Mouse (Mus musculus): Measurements from ENCODE around the gene Ndufa6. TPM values are rescaled to one million over a fixed set of nuclear protein-coding genes. Genes with fewer than 3 reads are reported as not detected.

Ndufa6 gene
- total and polyA plus RNA-seq, 2 experiments from 2014 or later: 287 to 482 TPM

GRCm38 (mm10) chr15:82348999-82349341 lies 5.2 kb downstream of the Ndufa6 start:
- H3K4me3 ChIP-seq (ENCODE audit: low read depth, low read length): no peak overlapping the region
- no peak for TF ChIP-seq CTCF (IDR thresholded peaks at IDR 0.05)
- no peak overlapping the region for H3K9ac ChIP-seq (replicated peaks; ENCODE audit: low read length, poor library complexity, severe bottlenecking)
- no peaks in the 10 kb centered on the region for H3K9me3 ChIP-seq (ENCODE audit: low read length)
- DNase-seq (ENCODE audit: low spot score) (no peak), ATAC-seq (ENCODE audit: low FRiP score) (no peak)
- no peaks in the 10 kb centered on the region for H3K27me3 ChIP-seq (ENCODE audit: insufficient read depth, low read length)
- H3K4me2 ChIP-seq (ENCODE audit: low read depth, low read length, poor library complexity, severe bottlenecking): no peak overlapping the region
- H3K36me3 ChIP-seq (ENCODE audit: insufficient read depth, low read length): peaks cover 28% of the 10 kb centered on the region
- no peak overlapping the region for H3K27ac ChIP-seq (ENCODE audit: low read depth, low read length)
- WGBS: 85% methylated on average over 2 of the region's 2 CpGs
- peaks cover 13% of the 10 kb centered on the region; the same call in 1 of the 2 replicates for H3K4me1 ChIP-seq (ENCODE audit: insufficient read depth, low read length)

DNA sequence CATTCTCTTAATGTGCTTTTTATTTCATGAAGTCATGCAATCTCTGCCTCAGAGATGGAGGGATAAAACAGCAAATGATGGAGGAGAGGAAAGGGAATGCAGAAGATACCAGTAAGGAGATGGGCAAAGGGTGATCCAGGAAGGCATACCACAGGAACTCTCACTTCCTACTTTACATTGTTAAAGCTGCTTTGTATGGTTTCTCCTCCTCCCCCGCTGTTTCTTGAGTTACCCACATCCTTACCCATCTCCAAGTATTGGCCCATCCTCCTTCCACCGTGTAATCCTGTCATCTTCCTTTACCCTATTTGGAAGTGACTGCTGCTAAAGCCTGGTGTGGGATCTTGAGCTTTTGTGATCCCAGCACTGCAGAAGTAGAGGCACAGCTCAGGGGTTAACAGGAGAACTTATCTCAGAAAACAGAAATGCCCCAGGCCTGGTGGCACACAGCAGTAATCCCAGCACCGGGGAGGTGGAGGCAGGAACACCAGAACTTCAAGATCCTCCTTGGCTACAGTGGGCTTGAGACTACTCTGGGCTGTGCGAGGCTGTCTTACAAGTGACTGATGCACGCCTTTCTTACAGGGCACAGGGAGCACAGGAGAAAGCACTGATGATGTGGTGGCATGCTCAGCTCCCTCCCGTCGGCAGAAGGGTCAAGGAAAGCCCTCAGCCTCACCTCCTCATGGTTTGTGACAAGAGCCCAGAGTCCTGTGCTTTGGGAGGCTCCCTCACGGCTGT lies 5.7 kb downstream of the Ndufa6 start:
- H3K27me3 ChIP-seq (ENCODE audit: insufficient read depth, low read length): no peaks in the 10 kb centered on the region
- H3K36me3 ChIP-seq (ENCODE audit: insufficient read depth, low read length): peaks cover 28% of the 10 kb centered on the region
- H3K4me2 ChIP-seq (ENCODE audit: low read depth, low read length, poor library complexity, severe bottlenecking): no peak overlapping the region
- DNase-seq (ENCODE audit: low spot score): no peak
- no peak overlapping the region for H3K4me3 ChIP-seq (ENCODE audit: low read depth, low read length)
- no peak for TF ChIP-seq CTCF (IDR thresholded peaks at IDR 0.05)
- no peaks in the 10 kb centered on the region for H3K9me3 ChIP-seq (ENCODE audit: low read length)
- no peak overlapping the region for H3K9ac ChIP-seq (replicated peaks; ENCODE audit: low read length, poor library complexity, severe bottlenecking)
- 87% methylated on average over 8 of the region's 8 CpGs for WGBS
- H3K4me1 ChIP-seq (ENCODE audit: insufficient read depth, low read length): peaks cover 13% of the 10 kb centered on the region; the same call in 1 of the 2 replicates
- no peak overlapping the region for H3K27ac ChIP-seq (ENCODE audit: low read depth, low read length)
- ATAC-seq (ENCODE audit: low FRiP score): no peak

- WGBS: 90% methylated on average over 12 of the region's 12 CpGs
Observed at GRCm38 (mm10) chr15:82347852-82348251, 6.3 kb downstream of the Ndufa6 start.

GRCm38 (mm10) chr15:82347303-82347676 lies 6.8 kb downstream of the Ndufa6 start:
- H3K36me3 ChIP-seq (ENCODE audit: insufficient read depth, low read length): peaks cover 28% of the 10 kb centered on the region
- no peaks in the 10 kb centered on the region for H3K9me3 ChIP-seq (ENCODE audit: low read length)
- peak overlapping the region; percentile 92 for H3K27ac ChIP-seq (ENCODE audit: low read depth, low read length)
- 0 out of 2 replicates have a peak overlapping the region, but pooled peaks have one; percentile 75 for H3K9ac ChIP-seq (replicated peaks; ENCODE audit: low read length, poor library complexity, severe bottlenecking)
- ATAC-seq (ENCODE audit: low FRiP score) (no peak), DNase-seq (ENCODE audit: low spot score) (no peak)
- H3K4me3 ChIP-seq (ENCODE audit: low read depth, low read length): peak overlapping the region; percentile 58
- no peak for TF ChIP-seq CTCF (IDR thresholded peaks at IDR 0.05)
- peaks cover 11% of the 10 kb centered on the region; the same call in 1 of the 2 replicates for H3K4me1 ChIP-seq (ENCODE audit: insufficient read depth, low read length)
- H3K4me2 ChIP-seq (ENCODE audit: low read depth, low read length, poor library complexity, severe bottlenecking): peak overlapping the region; percentile 63
- H3K27me3 ChIP-seq (ENCODE audit: insufficient read depth, low read length): no peaks in the 10 kb centered on the region
- WGBS: 87% methylated on average over 4 of the region's 4 CpGs

More at GRCm38 (mm10) chr15:82347852-82348251, 6.3 kb downstream of the Ndufa6 start:
- no peak overlapping the region for H3K4me2 ChIP-seq (ENCODE audit: low read depth, low read length, poor library complexity, severe bottlenecking)
- H3K27ac ChIP-seq (ENCODE audit: low read depth, low read length): no peak overlapping the region
- H3K4me1 ChIP-seq (ENCODE audit: insufficient read depth, low read length): peaks cover 13% of the 10 kb centered on the region; the same call in 1 of the 2 replicates
- no peak overlapping the region for H3K4me3 ChIP-seq (ENCODE audit: low read depth, low read length)
- no peaks in the 10 kb centered on the region for H3K27me3 ChIP-seq (ENCODE audit: insufficient read depth, low read length)
- DNase-seq (ENCODE audit: low spot score) (no peak), ATAC-seq (ENCODE audit: low FRiP score) (no peak)
- H3K9ac ChIP-seq (replicated peaks; ENCODE audit: low read length, poor library complexity, severe bottlenecking): no peak overlapping the region
- H3K9me3 ChIP-seq (ENCODE audit: low read length): no peaks in the 10 kb centered on the region
- TF ChIP-seq CTCF (IDR thresholded peaks at IDR 0.05): no peak
- peaks cover 28% of the 10 kb centered on the region for H3K36me3 ChIP-seq (ENCODE audit: insufficient read depth, low read length)

- WGBS: 55% methylated on average over 14 of the region's 14 CpGs
- Histone ChIP-seq H3K9ac (replicated peaks; ENCODE audit: low read length, poor library complexity, severe bottlenecking) (peak overlapping the region; percentile 75), H3K27ac (ENCODE audit: low read depth, low read length) (peak overlapping the region; percentile 92), H3K4me3 (ENCODE audit: low read depth, low read length) (peak overlapping the region; percentile 58), H3K4me1 (ENCODE audit: insufficient read depth, low read length) (peaks cover 7% of the 10 kb centered on the region; the same call in 1 of the 2 replicates), H3K4me2 (ENCODE audit: low read depth, low read length, poor library complexity, severe bottlenecking) (peak overlapping the region; percentile 63), H3K9me3 (ENCODE audit: low read length) (no peaks in the 10 kb centered on the region), H3K36me3 (ENCODE audit: insufficient read depth, low read length) (peaks cover 28% of the 10 kb centered on the region), H3K27me3 (ENCODE audit: insufficient read depth, low read length) (no peaks in the 10 kb centered on the region)
- no peak for DNase-seq (ENCODE audit: low spot score)
- ATAC-seq (ENCODE audit: low FRiP score): no peak
- peak; percentile 50 for TF ChIP-seq CTCF (IDR thresholded peaks at IDR 0.05)
Observed at GRCm38 (mm10) chr15:82346580-82347302, 7.4 kb downstream of the Ndufa6 start.
